Mouse (Mus musculus) kidney, embryonic 16.5 days (tissue): Measurements from ENCODE around the gene Nav2. TPM values are rescaled to one million over a fixed set of nuclear protein-coding genes. Genes with fewer than 3 reads are reported as not detected.
A peak's percentile ranks its signal among the peaks of the same experiment; 100 is the strongest.

Source experiments
- ATAC-seq: fragments of 200-750 bp; cut with Nextera tagmentation; 2 replicates; pipeline ENCODE4 v1.8.0; 2017; ENCODE audit warnings: moderate TSS enrichment; ENCODE audit not compliant: low FRiP score, low TSS enrichment
- H3K27ac ChIP-seq: fragments of 300-500 bp; sonication (generic); 2 replicates; pipeline ENCODE4 v1.5.1; 2014; ENCODE audit warnings: low read length
- H3K27me3 ChIP-seq: fragments of 300-500 bp; sonication (generic); 2 replicates; pipeline ENCODE4 v1.6.1; 2014; ENCODE audit warnings: low read length, control low read depth, mixed read lengths; ENCODE audit not compliant: insufficient read depth
- H3K36me3 ChIP-seq: fragments of 300-500 bp; sonication (generic); 2 replicates; pipeline ENCODE4 v1.6.1; 2014; ENCODE audit warnings: low read length, control low read depth, mixed read lengths; ENCODE audit not compliant: insufficient read depth
- H3K4me1 ChIP-seq: fragments of 300-500 bp; sonication (generic); 2 replicates; pipeline ENCODE4 v1.6.1; 2014; ENCODE audit warnings: low read length, control low read depth, mixed read lengths; ENCODE audit not compliant: insufficient read depth
- H3K4me2 ChIP-seq: fragments of 300-500 bp; sonication (generic); replicated peaks from 2 replicates; pipeline ENCODE4 v1.6.1; 2014; ENCODE audit warnings: low read depth, low read length
- H3K4me3 ChIP-seq: fragments of 300-500 bp; sonication (generic); 2 replicates; pipeline ENCODE4 v1.5.1; 2014; ENCODE audit warnings: mild to moderate bottlenecking, low read length
- H3K9ac ChIP-seq: fragments of 300-500 bp; sonication (generic); replicated peaks from 2 replicates; pipeline ENCODE4 v1.6.1; 2014; ENCODE audit warnings: low read length
- H3K9me3 ChIP-seq: fragments of 300-500 bp; sonication (generic); 2 replicates; pipeline ENCODE4 v1.6.1; 2016; ENCODE audit warnings: low read length, control low read depth
- WGBS: fragments of 180-500 bp; shearing (Covaris S2); extraction: QIAGEN DNeasy Blood & Tissue Kit; methylation state at CpG from one replicate; pipeline ENCODE4 v1.1.7; 2014; 5-methylcytosine and 5-hydroxymethylcytosine counted together
- polyA plus RNA-seq: library from polyadenylated mRNA; unstranded; fragments of >200 nt; fragmentation: Nextera tagmentation; extraction: Ambion mirVana; gene quantifications from 2 replicates; pipeline ENCODE4 v1.2.1, GENCODE M21; 2015

Nav2 gene
- polyA plus RNA-seq, 1 experiment from 2014 or later = 22.6 TPM

DNA sequence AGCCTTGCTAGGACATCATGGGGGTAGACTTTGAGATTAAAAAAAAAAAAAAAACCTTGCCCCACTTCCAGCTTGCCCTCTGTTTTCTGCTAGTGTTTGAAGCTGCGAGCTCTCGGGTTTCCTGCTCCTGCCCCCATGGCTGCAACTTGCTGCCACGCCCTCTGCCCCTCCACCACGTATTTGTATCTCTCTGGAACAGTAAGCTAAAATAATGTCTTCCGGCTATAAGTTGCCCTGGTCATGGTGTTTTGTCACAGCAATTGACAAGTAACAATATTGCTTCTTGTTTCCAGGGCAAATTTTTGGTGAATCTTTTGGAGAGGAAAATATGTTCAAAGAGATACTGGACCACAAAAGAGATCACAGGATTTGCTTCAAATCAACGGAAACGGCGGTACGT is 10.1 kb upstream of the Nav2 start:
- H3K4me1 ChIP-seq = peaks cover 19% of the 10 kb centered on the region
- H3K4me2 ChIP-seq = no peak overlapping the region
- WGBS = 43% methylated on average over 9 of the region's 9 CpGs
- H3K9ac ChIP-seq = no peak overlapping the region
- H3K36me3 ChIP-seq = no peaks in the 10 kb centered on the region
- peak overlapping the region; percentile 54; the same call in 1 of the 2 replicates for H3K27ac ChIP-seq
- 0 out of 2 replicates have a peak, but pooled peaks cover 5% of the 10 kb centered on the region for H3K27me3 ChIP-seq
- no peaks in the 10 kb centered on the region for H3K9me3 ChIP-seq
- no peak for ATAC-seq
- H3K4me3 ChIP-seq = no peak overlapping the region

- no peak overlapping the region for H3K9ac ChIP-seq
- no peaks in the 10 kb centered on the region for H3K36me3 ChIP-seq
- no peak overlapping the region for H3K4me3 ChIP-seq
- WGBS = 63% methylated on average over 8 of the region's 8 CpGs
- H3K4me2 ChIP-seq = no peak overlapping the region
- no peak for ATAC-seq
- H3K4me1 ChIP-seq = peaks cover 19% of the 10 kb centered on the region
- no peak overlapping the region for H3K27ac ChIP-seq
- no peaks in the 10 kb centered on the region for H3K27me3 ChIP-seq
- no peaks in the 10 kb centered on the region for H3K9me3 ChIP-seq
Measured at GRCm38 (mm10) chr7:48900408-48901167, 7.9 kb upstream of the Nav2 start.

DNA sequence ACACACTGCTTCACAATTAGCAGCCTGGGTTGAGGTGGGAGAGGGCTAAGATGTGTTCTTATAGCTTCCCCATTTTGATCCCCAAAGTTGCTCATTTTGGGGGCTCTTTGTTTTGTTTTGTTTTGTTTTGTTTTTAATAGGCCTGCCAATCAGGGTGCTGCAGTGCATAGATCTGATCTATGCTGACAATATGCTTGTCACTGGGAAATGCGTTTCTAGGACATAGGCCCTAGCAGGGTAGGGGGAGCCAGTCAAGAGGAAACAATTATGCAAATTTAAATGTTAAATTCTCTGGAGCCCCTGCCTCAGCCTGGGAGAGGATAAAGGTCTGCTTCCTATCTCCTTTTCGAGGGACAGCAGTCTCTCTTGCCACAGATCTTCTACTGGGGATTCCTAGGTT is 6.1 kb upstream of the Nav2 start:
- ATAC-seq = no peak
- Histone ChIP-seq H3K4me2 (no peak overlapping the region), H3K9ac (no peak overlapping the region), H3K27me3 (no peaks in the 10 kb centered on the region), H3K36me3 (no peaks in the 10 kb centered on the region), H3K9me3 (no peaks in the 10 kb centered on the region), H3K27ac (no peak overlapping the region), H3K4me1 (peaks cover 13% of the 10 kb centered on the region), H3K4me3 (no peak overlapping the region)
- WGBS = 18% methylated on average over 2 of the region's 2 CpGs

- ATAC-seq = no peak
- H3K9ac ChIP-seq = no peak overlapping the region
- 59% methylated on average over 4 of the region's 4 CpGs for WGBS
- no peaks in the 10 kb centered on the region for H3K27me3 ChIP-seq
- no peak overlapping the region for H3K4me3 ChIP-seq
- H3K9me3 ChIP-seq = no peaks in the 10 kb centered on the region
- H3K4me1 ChIP-seq = no peaks in the 10 kb centered on the region
- no peaks in the 10 kb centered on the region for H3K36me3 ChIP-seq
- no peak overlapping the region for H3K4me2 ChIP-seq
- H3K27ac ChIP-seq = no peak overlapping the region
Measured at GRCm38 (mm10) chr7:48909342-48909671, 791 bp downstream of the Nav2 start.

GRCm38 (mm10) chr7:48910282-48910681 is 1.8 kb downstream of the Nav2 start:
- no peaks in the 10 kb centered on the region for H3K36me3 ChIP-seq
- H3K27ac ChIP-seq = no peak overlapping the region
- H3K4me3 ChIP-seq = no peak overlapping the region
- H3K4me2 ChIP-seq = no peak overlapping the region
- H3K9ac ChIP-seq = no peak overlapping the region
- WGBS = 72% methylated on average over 6 of the region's 6 CpGs
- H3K27me3 ChIP-seq = no peaks in the 10 kb centered on the region
- H3K9me3 ChIP-seq = no peaks in the 10 kb centered on the region
- no peak for ATAC-seq
- no peaks in the 10 kb centered on the region for H3K4me1 ChIP-seq

DNA sequence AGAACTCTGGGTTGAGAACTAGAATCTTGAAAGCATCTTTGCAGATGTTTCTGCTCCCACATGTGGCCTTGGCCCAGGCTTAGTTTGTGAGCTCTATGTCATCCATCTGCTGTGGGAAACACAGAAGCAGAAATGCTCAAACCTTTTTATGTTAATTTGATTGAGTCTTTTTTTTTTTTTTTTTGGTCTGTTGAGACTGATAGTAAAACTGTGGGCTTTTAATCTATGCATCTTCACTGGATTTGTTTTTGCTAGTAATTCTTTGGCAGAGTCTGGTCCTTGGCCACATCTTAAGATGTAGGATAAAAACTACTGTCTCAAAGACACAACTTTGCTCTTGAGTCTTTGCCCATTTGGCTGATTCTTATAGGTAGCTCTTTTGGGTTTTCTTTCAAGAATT is 2.6 kb downstream of the Nav2 start:
- Histone ChIP-seq H3K27ac (no peak overlapping the region), H3K9me3 (no peaks in the 10 kb centered on the region), H3K9ac (no peak overlapping the region), H3K4me1 (no peaks in the 10 kb centered on the region), H3K4me2 (no peak overlapping the region), H3K36me3 (no peaks in the 10 kb centered on the region), H3K27me3 (no peaks in the 10 kb centered on the region), H3K4me3 (no peak overlapping the region)
- ATAC-seq = no peak

DNA sequence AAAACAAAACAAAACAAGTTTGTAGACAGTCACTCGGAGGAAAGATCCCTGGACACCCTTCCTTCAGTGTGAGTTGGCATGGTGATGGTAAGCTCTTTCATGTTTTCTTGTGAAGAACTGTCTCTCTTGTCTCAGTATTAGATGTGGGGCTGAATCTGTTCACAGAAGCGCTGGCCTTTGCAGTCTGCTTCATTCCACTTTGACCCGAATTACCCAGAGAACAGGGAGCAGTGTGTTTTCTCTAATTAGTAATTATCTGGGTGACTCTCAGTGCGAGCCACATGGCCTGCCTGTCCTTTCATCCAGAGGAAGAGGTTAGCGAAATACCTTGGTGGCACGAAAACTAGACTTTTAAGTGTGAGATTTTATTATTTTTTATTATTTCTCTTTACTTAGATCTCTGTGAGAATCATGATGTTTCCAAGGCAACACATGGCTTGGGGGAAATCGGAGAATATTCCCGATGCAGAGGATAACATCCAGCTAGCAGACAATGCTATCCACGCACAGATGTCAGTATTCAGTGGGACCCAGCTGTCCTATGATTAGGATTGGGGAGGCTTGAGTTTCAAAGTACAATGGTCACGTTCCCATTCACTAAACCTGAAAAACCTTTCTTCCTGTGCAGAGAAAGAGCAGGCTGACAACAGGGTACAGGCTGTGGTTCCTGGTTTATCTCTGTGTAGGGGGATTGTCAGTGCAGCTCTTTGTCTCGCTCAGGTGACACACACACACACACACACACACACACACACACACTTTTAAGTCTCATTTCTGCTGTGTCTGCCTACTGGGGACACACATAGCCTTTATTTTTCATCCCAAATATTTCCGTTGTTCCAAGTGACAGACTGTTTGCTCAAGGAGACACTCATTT is 6.4 kb downstream of the Nav2 start:
- no peak for ATAC-seq

GRCm38 (mm10) chr7:48917463-48917862 is 8.9 kb downstream of the Nav2 start:
- Histone ChIP-seq H3K9ac (no peak overlapping the region), H3K27ac (peak overlapping the region; percentile 26; the same call in 1 of the 2 replicates), H3K27me3 (peaks cover 2% of the 10 kb centered on the region; the same call in 1 of the 2 replicates), H3K36me3 (no peaks in the 10 kb centered on the region), H3K4me3 (no peak overlapping the region), H3K4me1 (peaks cover 12% of the 10 kb centered on the region), H3K9me3 (no peaks in the 10 kb centered on the region), H3K4me2 (no peak overlapping the region)
- no peak for ATAC-seq
- WGBS = 32% methylated on average over 5 of the region's 5 CpGs

More for the DNA sequence above, 6.4 kb downstream of the Nav2 start:
- H3K9ac ChIP-seq = no peak overlapping the region
- H3K27ac ChIP-seq = no peak overlapping the region
- peaks cover 2% of the 10 kb centered on the region; the same call in 1 of the 2 replicates for H3K27me3 ChIP-seq
- no peaks in the 10 kb centered on the region for H3K36me3 ChIP-seq
- 59% methylated on average over 12 of the region's 12 CpGs for WGBS
- no peak overlapping the region for H3K4me2 ChIP-seq
- peaks cover 12% of the 10 kb centered on the region for H3K4me1 ChIP-seq
- H3K4me3 ChIP-seq = no peak overlapping the region
- no peaks in the 10 kb centered on the region for H3K9me3 ChIP-seq

DNA sequence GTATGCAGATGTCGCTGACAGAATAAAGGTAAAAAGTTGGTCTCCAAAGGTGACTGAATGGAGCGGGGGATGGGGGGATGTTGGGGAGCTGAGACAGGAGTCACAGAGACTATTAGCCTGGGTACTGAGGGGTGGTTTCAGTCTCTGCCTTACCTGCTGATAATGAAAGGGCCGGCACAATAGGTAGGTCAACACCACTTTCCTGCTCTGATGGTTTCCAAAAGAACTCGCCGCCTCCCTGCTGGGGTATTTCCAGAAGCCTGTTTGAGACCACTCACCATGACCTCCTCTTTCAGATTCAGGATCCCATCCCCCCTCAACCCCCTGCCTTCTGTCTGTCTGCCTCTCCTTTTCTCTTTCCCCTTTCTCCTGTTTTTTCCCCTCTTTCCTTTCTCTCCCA is 9.5 kb downstream of the Nav2 start:
- Histone ChIP-seq H3K27ac (peak overlapping the region; percentile 14; the same call in 1 of the 2 replicates), H3K4me1 (peaks cover 16% of the 10 kb centered on the region), H3K27me3 (peaks cover 2% of the 10 kb centered on the region; the same call in 1 of the 2 replicates), H3K36me3 (no peaks in the 10 kb centered on the region), H3K9me3 (no peaks in the 10 kb centered on the region), H3K4me3 (no peak overlapping the region), H3K9ac (no peak overlapping the region), H3K4me2 (no peak overlapping the region)
- 30% methylated on average over 5 of the region's 5 CpGs for WGBS
- ATAC-seq = no peak

- no peak overlapping the region for H3K9ac ChIP-seq
- no peak overlapping the region for H3K4me3 ChIP-seq
- peaks cover 2% of the 10 kb centered on the region; the same call in 1 of the 2 replicates for H3K27me3 ChIP-seq
- WGBS = 44% methylated on average over 11 of the region's 11 CpGs
- no peaks in the 10 kb centered on the region for H3K36me3 ChIP-seq
- H3K4me2 ChIP-seq = no peak overlapping the region
- no peaks in the 10 kb centered on the region for H3K9me3 ChIP-seq
- no peak for ATAC-seq
- no peak overlapping the region for H3K27ac ChIP-seq
- H3K4me1 ChIP-seq = peaks cover 17% of the 10 kb centered on the region
Measured at GRCm38 (mm10) chr7:48918389-48918788, 9.9 kb downstream of the Nav2 start.
